Mouse (Mus musculus) frontal cortex, postnatal 25 days (tissue): ENCODE measurements around the gene Thnsl2.

Experiments
- DNase-seq, 2 experiments: peaks; one replicate each; pipeline ENCODE4 v3.0.0; 2022; ENCODE audit warnings: low spot score in 2 of 2

Gene Thnsl2

GRCm38 (mm10) chr6:71131038-71131437, 13.2 kb downstream of the Thnsl2 start:
- DNase-seq, result no peak

GRCm38 (mm10) chr6:71130269-71130668, 14.0 kb downstream of the Thnsl2 start:
- no peak for DNase-seq

GRCm38 (mm10) chr6:71129071-71129470, 15.2 kb downstream of the Thnsl2 start:
- DNase-seq, result no peak

- no peak for DNase-seq
Observed at GRCm38 (mm10) chr6:71126290-71126689, 17.9 kb downstream of the Thnsl2 start.

- peak; percentile 81 for DNase-seq
Observed at GRCm38 (mm10) chr6:71125043-71125893, 19.0 kb downstream of the Thnsl2 start.

GRCm38 (mm10) chr6:71119577-71120254, 24.5 kb downstream of the Thnsl2 start:
- no peak for DNase-seq

- DNase-seq, result no peak
Observed at GRCm38 (mm10) chr6:71111419-71112113, 32.7 kb downstream of the Thnsl2 start.

GRCm38 (mm10) chr6:71106170-71106945, 37.9 kb downstream of the Thnsl2 start:
- DNase-seq, result no peak

- no peak for DNase-seq
Observed at GRCm38 (mm10) chr6:71096126-71096525, 48.1 kb downstream of the Thnsl2 start.

- no peak for DNase-seq
Observed at GRCm38 (mm10) chr6:71094693-71095092, 49.5 kb downstream of the Thnsl2 start.

- no peak for DNase-seq
Observed at GRCm38 (mm10) chr6:71093686-71094085, 50.6 kb downstream of the Thnsl2 start.

- DNase-seq, result no peak
Observed at GRCm38 (mm10) chr6:71090475-71090874, 53.8 kb downstream of the Thnsl2 start.

GRCm38 (mm10) chr6:71089735-71090134, 54.5 kb downstream of the Thnsl2 start:
- no peak for DNase-seq

GRCm38 (mm10) chr6:71088992-71089391, 55.2 kb downstream of the Thnsl2 start:
- no peak for DNase-seq

- DNase-seq, result no peak
Observed at GRCm38 (mm10) chr6:71083441-71083840, 60.8 kb downstream of the Thnsl2 start.

- no peak for DNase-seq
Observed at GRCm38 (mm10) chr6:71082084-71082483, 62.2 kb downstream of the Thnsl2 start.

- DNase-seq, result no peak
Observed at GRCm38 (mm10) chr6:71081230-71081629, 63.0 kb downstream of the Thnsl2 start.
